Mouse (Mus musculus): ENCODE results near the gene Gm13693.
"Not testable (repeated sequence)": the region's sequence is repeated elsewhere in the genome, so short reads cannot be mapped to it uniquely, and the experiment has no call there.

GRCm38 (mm10) chr2:83967013-83967412, 5.7 kb downstream of the Gm13693 start, which contains the start of gene Gm13695:
- not testable (repeated sequence) for TF ChIP-seq CTCF (IDR thresholded peaks at IDR 0.05; ENCODE audit: insufficient read depth, low read length); POLR2A (IDR thresholded peaks at IDR 0.05; ENCODE audit: borderline replicate concordance, extremely low read depth, low read depth, low read length)
